Mouse (Mus musculus) midbrain, embryonic 13.5 days (tissue): ENCODE measurements around the gene Wdr92. TPM values are rescaled to one million over a fixed set of nuclear protein-coding genes. Genes with fewer than 3 reads are reported as not detected.
A peak's percentile ranks its signal among the peaks of the same experiment; 100 is the strongest.
"Not testable (repeated sequence)": the region's sequence is repeated elsewhere in the genome, so short reads cannot be mapped to it uniquely, and the experiment has no call there.

Experiments
- ATAC-seq: fragments of 200-750 bp; cut with Nextera tagmentation; 2 replicates; pipeline ENCODE4 v1.8.0; 2017; ENCODE audit warnings: mild to moderate bottlenecking, moderate TSS enrichment, moderate library complexity
- H3K27ac ChIP-seq: fragments of 300-500 bp; sonication (generic); 2 replicates; pipeline ENCODE4 v1.5.1; 2015; ENCODE audit warnings: inconsistent platforms, mild to moderate bottlenecking, moderate library complexity
- H3K27me3 ChIP-seq: fragments of 300-500 bp; sonication (generic); 2 replicates; pipeline ENCODE4 v1.6.1; 2015; ENCODE audit warnings: mild to moderate bottlenecking, inconsistent platforms
- H3K36me3 ChIP-seq: fragments of 300-500 bp; sonication (generic); 2 replicates; pipeline ENCODE4 v1.6.1; 2015; ENCODE audit warnings: mild to moderate bottlenecking, inconsistent platforms
- H3K4me1 ChIP-seq: fragments of 300-500 bp; sonication (generic); replicated peaks from 2 replicates; pipeline ENCODE4 v1.6.1; 2015; ENCODE audit warnings: inconsistent platforms
- H3K4me2 ChIP-seq: fragments of 300-500 bp; sonication (generic); replicated peaks from 2 replicates; pipeline ENCODE4 v1.6.1; 2015; ENCODE audit warnings: moderate library complexity, mild to moderate bottlenecking, inconsistent platforms
- H3K4me3 ChIP-seq: fragments of 300-500 bp; sonication (generic); replicated peaks from 2 replicates; pipeline ENCODE4 v1.5.1; 2015; ENCODE audit warnings: mild to moderate bottlenecking, inconsistent platforms
- H3K9ac ChIP-seq: fragments of 300-500 bp; sonication (generic); replicated peaks from 2 replicates; pipeline ENCODE4 v1.6.1; 2015; ENCODE audit warnings: mild to moderate bottlenecking, inconsistent platforms
- H3K9me3 ChIP-seq: fragments of 300-500 bp; sonication (generic); 2 replicates; pipeline ENCODE4 v1.6.1; 2016; ENCODE audit warnings: mild to moderate bottlenecking, inconsistent platforms
- WGBS: fragments of 180-500 bp; shearing (Covaris S2); methylation state at CpG from one replicate; pipeline ENCODE4 v1.1.7; 2015; 5-methylcytosine and 5-hydroxymethylcytosine counted together
- polyA plus RNA-seq: library from polyadenylated mRNA; unstranded; fragments of >200 nt; fragmentation: Nextera tagmentation; extraction: Ambion mirVana; gene quantifications from 2 replicates; pipeline ENCODE4 v1.2.1, GENCODE M21; 2015

Wdr92 gene
- polyA plus RNA-seq, 1 experiment from 2014 or later = 23.0 TPM

DNA sequence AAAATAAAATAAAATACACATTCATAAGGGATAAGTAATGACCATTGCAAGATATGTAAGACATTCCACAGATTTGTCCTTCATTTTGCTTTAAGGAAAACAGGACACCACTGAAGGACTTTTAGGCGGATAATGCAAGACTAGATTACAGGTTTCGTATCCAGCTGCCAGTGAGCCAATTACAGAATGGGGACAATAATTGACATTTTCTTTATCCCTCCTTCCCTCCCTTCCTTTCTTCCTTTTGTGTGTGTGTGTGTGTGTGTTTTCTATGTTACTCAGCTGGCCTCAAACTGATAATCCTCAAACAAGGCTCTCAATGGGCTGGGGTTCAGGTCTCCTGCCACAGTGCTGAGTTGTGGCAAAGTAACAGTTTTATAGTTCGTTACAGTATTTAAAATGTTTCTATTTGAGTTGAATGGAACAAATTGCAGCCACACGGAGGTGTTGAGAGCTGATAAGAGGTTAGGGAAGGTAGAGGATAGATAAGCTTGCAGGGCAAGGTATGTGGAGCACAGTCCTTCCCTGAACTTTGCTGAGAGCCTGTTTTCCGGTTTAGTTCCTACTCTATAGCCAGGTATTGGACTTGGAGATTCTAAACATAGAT is 31.1 kb downstream of the Wdr92 start:
- Histone ChIP-seq H3K27ac (no peak overlapping the region), H3K27me3 (no peaks in the 10 kb centered on the region), H3K4me2 (peak overlapping the region; percentile 74), H3K9ac (no peak overlapping the region), H3K9me3 (no peaks in the 10 kb centered on the region), H3K4me3 (0 out of 2 replicates have a peak overlapping the region, but pooled peaks have one; percentile 94), H3K4me1 (peaks cover 24% of the 10 kb centered on the region), H3K36me3 (peaks cover 10% of the 10 kb centered on the region)
- WGBS = 80% methylated on average over 5 of the region's 5 CpGs
- no peak for ATAC-seq

DNA sequence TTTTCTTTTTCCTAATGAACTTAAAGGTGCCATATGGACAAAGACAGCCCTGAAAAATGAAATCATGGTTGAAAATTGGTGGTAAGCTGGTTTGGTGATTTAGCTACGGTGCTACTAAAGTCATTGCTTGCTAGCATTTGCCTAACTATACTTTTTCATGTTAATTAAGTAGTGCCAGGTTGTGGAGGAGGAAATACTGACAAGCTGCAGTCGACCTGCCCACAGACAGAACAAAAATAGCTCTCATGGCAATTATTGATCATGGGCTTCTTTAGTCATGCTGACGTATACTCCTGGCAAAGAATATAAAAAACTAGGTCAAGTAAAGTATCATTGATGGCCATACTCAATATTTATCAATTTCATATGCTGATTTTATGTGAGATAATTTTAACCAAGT is 33.6 kb downstream of the Wdr92 start:
- no peaks in the 10 kb centered on the region for H3K27me3 ChIP-seq
- no peak for ATAC-seq
- H3K4me2 ChIP-seq = no peak overlapping the region
- peaks cover 1% of the 10 kb centered on the region; the same call in 1 of the 2 replicates for H3K36me3 ChIP-seq
- no peak overlapping the region for H3K4me3 ChIP-seq
- H3K4me1 ChIP-seq = peaks cover 20% of the 10 kb centered on the region
- H3K9me3 ChIP-seq = no peaks in the 10 kb centered on the region
- WGBS = 92% methylated on average over 3 of the region's 3 CpGs
- no peak overlapping the region for H3K27ac ChIP-seq
- no peak overlapping the region for H3K9ac ChIP-seq

- no peaks in the 10 kb centered on the region for H3K9me3 ChIP-seq
- no peaks in the 10 kb centered on the region for H3K27me3 ChIP-seq
- no peak overlapping the region for H3K9ac ChIP-seq
- no peak overlapping the region for H3K27ac ChIP-seq
- no peak for ATAC-seq
- 94% methylated on average over 8 of the region's 8 CpGs for WGBS
- peaks cover 36% of the 10 kb centered on the region for H3K36me3 ChIP-seq
- no peak overlapping the region for H3K4me2 ChIP-seq
- H3K4me3 ChIP-seq = no peak overlapping the region
- H3K4me1 ChIP-seq = no peaks in the 10 kb centered on the region
These were observed 39.2 kb downstream of the Wdr92 start for GRCm38 (mm10) chr11:17221126-17221525.

DNA sequence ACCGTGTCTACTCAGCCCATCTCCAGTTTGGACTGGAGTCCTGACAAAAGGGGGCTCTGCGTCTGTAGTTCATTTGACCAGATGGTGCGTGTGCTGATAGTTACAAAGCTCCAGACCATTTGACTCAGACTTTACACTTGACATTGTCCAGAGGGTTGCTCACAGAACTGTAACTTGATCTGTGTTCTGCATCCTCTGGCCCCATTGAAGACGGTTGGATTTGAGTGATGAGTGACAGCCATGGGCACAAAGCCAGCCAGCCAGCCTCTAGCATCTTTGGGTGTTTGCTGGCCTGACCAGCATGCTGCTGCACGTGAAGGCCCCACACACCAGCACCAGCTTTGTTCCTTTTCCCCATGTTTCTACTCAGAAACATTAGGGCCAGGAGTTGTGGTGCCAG is 50.9 kb downstream of the Wdr92 start:
- Histone ChIP-seq H3K27me3 (no peaks in the 10 kb centered on the region), H3K27ac (no peak overlapping the region), H3K4me3 (no peak overlapping the region), H3K36me3 (peaks cover 46% of the 10 kb centered on the region), H3K9ac (no peak overlapping the region), H3K4me1 (no peaks in the 10 kb centered on the region), H3K9me3 (no peaks in the 10 kb centered on the region), H3K4me2 (no peak overlapping the region)
- WGBS = 91% methylated on average over 5 of the region's 5 CpGs
- no peak for ATAC-seq

DNA sequence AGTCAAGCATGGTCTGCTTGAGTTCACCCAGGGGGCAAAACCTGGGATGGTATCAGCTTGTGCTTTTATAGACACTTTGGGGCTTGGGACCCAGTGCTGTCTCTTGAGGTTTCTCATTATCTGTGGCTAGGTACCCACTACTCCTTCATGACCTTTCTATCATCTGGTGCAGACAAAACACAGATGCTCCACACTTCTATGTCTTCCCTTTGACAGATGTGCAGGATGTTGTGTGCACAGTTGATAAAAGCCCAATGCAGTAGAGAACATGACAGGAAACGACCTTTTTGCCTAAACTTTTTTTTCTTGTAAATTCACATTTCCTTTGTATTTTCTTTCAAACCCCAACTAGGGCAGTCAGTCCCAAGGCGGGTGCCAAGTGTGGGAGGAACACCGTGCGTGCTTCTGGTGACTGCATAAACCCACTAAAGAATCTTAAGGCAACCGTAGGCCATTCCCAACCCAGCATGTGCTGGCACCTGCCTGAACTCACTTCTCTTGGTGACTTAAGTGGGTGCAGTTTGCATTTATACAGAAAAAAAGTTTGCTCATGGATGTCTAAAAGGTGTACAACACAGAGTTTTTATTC is 54.6 kb downstream of the Wdr92 start:
- ATAC-seq = no peak
- Histone ChIP-seq H3K27me3 (no peaks in the 10 kb centered on the region), H3K36me3 (peaks cover 22% of the 10 kb centered on the region), H3K4me1 (no peaks in the 10 kb centered on the region), H3K27ac (no peak overlapping the region), H3K9ac (no peak overlapping the region), H3K9me3 (no peaks in the 10 kb centered on the region), H3K4me3 (no peak overlapping the region), H3K4me2 (no peak overlapping the region)
- WGBS = 95% methylated on average over 5 of the region's 5 CpGs

DNA sequence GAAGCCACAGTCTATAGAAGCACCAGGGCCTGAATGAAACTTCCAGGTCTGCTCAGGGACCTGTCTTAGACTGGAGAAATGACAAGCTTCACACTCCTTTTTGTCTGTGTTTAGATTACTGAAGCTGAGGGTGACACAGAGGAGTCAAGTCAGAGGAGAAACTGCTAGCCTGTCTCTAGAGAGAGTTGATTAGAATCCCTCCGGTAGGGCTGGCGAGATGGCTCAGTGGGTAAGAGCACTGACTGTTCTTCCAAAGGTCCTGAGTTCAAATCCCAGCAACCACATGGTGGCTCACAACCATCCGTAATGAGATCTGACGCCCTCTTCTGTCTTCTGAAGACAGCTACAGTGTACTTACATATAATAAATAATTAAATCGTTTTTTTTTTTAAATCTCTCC is 56.7 kb downstream of the Wdr92 start:
- not testable (repeated sequence) for H3K9ac ChIP-seq, H3K9me3 ChIP-seq, H3K4me3 ChIP-seq, H3K36me3 ChIP-seq, H3K27ac ChIP-seq, H3K27me3 ChIP-seq, ATAC-seq, H3K4me2 ChIP-seq, H3K4me1 ChIP-seq
- 89% methylated on average over 5 of the region's 5 CpGs for WGBS

DNA sequence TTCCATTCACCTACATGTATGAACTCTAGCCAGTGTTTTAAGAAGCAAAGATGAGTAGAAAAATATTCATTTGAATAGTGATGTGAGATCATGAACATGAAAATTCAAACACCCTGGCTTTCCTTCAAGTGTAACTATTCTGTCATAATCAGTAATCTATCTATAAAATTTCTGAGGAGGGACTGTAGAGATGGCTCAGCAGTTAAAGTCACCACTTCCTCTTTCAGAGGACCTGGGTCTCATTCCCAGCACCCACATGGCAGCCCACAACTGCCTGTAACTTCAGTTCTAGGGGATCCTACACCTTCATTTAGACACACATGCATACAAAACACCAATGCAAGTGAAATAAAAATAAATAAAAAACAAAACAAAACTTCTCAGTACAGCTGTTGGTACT is 66.8 kb downstream of the Wdr92 start:
- H3K27ac ChIP-seq = no peak overlapping the region
- no peaks in the 10 kb centered on the region for H3K9me3 ChIP-seq
- no peak overlapping the region for H3K4me2 ChIP-seq
- no peaks in the 10 kb centered on the region for H3K36me3 ChIP-seq
- no peaks in the 10 kb centered on the region for H3K4me1 ChIP-seq
- no peaks in the 10 kb centered on the region for H3K27me3 ChIP-seq
- H3K9ac ChIP-seq = no peak overlapping the region
- no peak for ATAC-seq
- H3K4me3 ChIP-seq = no peak overlapping the region

DNA sequence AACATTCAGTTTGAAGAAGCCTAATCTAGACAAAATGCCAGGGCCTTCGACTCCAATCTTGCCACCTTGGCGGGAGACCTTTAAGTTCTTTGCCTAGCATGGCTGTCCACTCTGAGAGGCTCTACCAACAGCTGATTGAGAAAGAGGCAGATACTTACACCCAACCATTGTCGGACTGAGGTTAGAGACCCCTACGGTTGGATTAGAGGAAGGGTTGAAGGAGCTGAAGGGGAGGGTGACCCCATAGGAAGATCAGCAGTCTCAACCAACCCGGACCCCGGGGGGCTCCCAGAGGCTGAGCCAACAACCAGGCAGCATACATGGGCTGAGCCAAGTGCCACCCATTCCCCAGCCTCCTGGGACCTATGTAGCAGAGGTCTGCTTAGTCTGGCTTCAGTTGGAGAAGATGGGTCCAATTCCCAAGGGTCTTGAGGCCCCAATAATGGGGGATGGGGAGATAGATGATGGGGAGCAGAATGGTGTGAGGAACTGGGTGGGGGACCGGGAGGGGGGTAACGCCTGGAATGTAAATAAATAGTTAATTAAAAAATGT is 75.0 kb downstream of the Wdr92 start:
- ATAC-seq = peak; percentile 88
- WGBS = 60% methylated on average over 8 of the region's 8 CpGs
- peaks cover 16% of the 10 kb centered on the region for H3K4me1 ChIP-seq
- no peaks in the 10 kb centered on the region for H3K27me3 ChIP-seq
- H3K4me3 ChIP-seq = peak overlapping the region; percentile 83
- H3K9me3 ChIP-seq = no peaks in the 10 kb centered on the region
- peak overlapping the region; percentile 78 for H3K4me2 ChIP-seq
- no peak overlapping the region for H3K27ac ChIP-seq
- peak overlapping the region; percentile 91 for H3K9ac ChIP-seq
- no peaks in the 10 kb centered on the region for H3K36me3 ChIP-seq

GRCm38 (mm10) chr11:17257443-17257842 is 75.5 kb downstream of the Wdr92 start, which contains the start of gene C1d:
Gene C1d (plus strand): TSS chr11:17257579.
- peak; percentile 93 for ATAC-seq
- Histone ChIP-seq H3K4me1 (peaks cover 16% of the 10 kb centered on the region), H3K27ac (peak within 1 kb of the TSS; percentile 91), H3K36me3 (no peaks in the 10 kb centered on the region), H3K4me3 (peak within 1 kb of the TSS; percentile 83), H3K9me3 (no peaks in the 10 kb centered on the region), H3K4me2 (peak within 1 kb of the TSS; percentile 78), H3K9ac (peak within 1 kb of the TSS; percentile 91), H3K27me3 (no peaks in the 10 kb centered on the region)
- WGBS = 0% methylated on average over 33 of the region's 33 CpGs

- Histone ChIP-seq H3K4me2 (peak overlapping the region; percentile 78), H3K4me1 (peaks cover 16% of the 10 kb centered on the region), H3K27ac (peak overlapping the region; percentile 91), H3K36me3 (no peaks in the 10 kb centered on the region), H3K27me3 (no peaks in the 10 kb centered on the region), H3K9me3 (no peaks in the 10 kb centered on the region), H3K4me3 (peak overlapping the region; percentile 83), H3K9ac (peak overlapping the region; percentile 91)
- WGBS = under 1% methylated on average over 17 of the region's 17 CpGs
- ATAC-seq = peak; percentile 49
These were observed 76.0 kb downstream of the Wdr92 start for GRCm38 (mm10) chr11:17257861-17258260.

DNA sequence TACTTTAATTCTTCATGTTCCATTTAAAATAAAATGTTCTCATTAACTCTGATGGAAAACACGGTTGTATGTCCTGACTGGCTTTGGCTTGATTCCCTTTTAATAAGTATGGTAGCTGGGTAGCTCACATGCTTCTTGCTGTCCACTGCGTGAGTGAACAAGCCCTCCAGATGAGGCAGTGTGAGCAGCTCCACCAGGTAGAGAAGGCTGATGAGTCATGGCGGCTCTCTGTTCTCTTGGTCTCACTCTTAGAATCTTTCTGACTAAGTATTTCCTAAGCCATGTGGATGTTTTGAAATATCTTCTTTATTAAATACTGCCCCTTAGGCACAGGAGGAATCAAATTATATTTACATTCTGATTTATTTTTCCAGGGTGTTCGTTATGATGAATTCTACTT is 85.3 kb downstream of the Wdr92 start:
- Histone ChIP-seq H3K36me3 (peaks cover 16% of the 10 kb centered on the region), H3K9ac (no peak overlapping the region), H3K4me3 (no peak overlapping the region), H3K9me3 (no peaks in the 10 kb centered on the region), H3K27ac (no peak overlapping the region), H3K4me1 (no peaks in the 10 kb centered on the region), H3K4me2 (no peak overlapping the region), H3K27me3 (no peaks in the 10 kb centered on the region)
- no peak for ATAC-seq
- 93% methylated on average over 4 of the region's 4 CpGs for WGBS

- no peak overlapping the region for H3K4me3 ChIP-seq
- H3K27ac ChIP-seq = no peak overlapping the region
- H3K4me2 ChIP-seq = no peak overlapping the region
- H3K27me3 ChIP-seq = no peaks in the 10 kb centered on the region
- H3K9me3 ChIP-seq = no peaks in the 10 kb centered on the region
- WGBS = 92% methylated on average over 1 of the region's 1 CpGs
- ATAC-seq = no peak
- H3K4me1 ChIP-seq = no peaks in the 10 kb centered on the region; the same call in 1 of the 2 replicates
- no peak overlapping the region for H3K9ac ChIP-seq
- H3K36me3 ChIP-seq = peaks cover 16% of the 10 kb centered on the region
These were observed 86.9 kb downstream of the Wdr92 start for GRCm38 (mm10) chr11:17268801-17269200.
